Mouse (Mus musculus) kidney, embryonic 15.5 days (tissue): ENCODE measurements around the gene Arhgef7. TPM values are rescaled to one million over a fixed set of nuclear protein-coding genes. Genes with fewer than 3 reads are reported as not detected.

Experiments
- ATAC-seq: fragments of 200-750 bp; cut with Nextera tagmentation; replicated peaks from 2 replicates; pipeline ENCODE4 v1.8.0; 2017; ENCODE audit warnings: moderate TSS enrichment; ENCODE audit not compliant: low FRiP score
- H3K27ac ChIP-seq: fragments of 300-500 bp; sonication (generic); 2 replicates; pipeline ENCODE4 v1.5.1; 2015; ENCODE audit warnings: mild to moderate bottlenecking, inconsistent platforms
- H3K27me3 ChIP-seq: fragments of 300-500 bp; sonication (generic); 2 replicates; pipeline ENCODE4 v1.6.1; 2015; ENCODE audit warnings: inconsistent platforms
- H3K36me3 ChIP-seq: fragments of 300-500 bp; sonication (generic); 2 replicates; pipeline ENCODE4 v1.6.1; 2015; ENCODE audit warnings: inconsistent platforms
- H3K4me1 ChIP-seq: fragments of 300-500 bp; sonication (generic); 2 replicates; pipeline ENCODE4 v1.6.1; 2015; ENCODE audit warnings: inconsistent platforms
- H3K4me2 ChIP-seq: fragments of 300-500 bp; sonication (generic); 2 replicates; pipeline ENCODE4 v1.6.1; 2015; ENCODE audit warnings: moderate library complexity, mild to moderate bottlenecking, inconsistent platforms
- H3K4me3 ChIP-seq: fragments of 300-500 bp; sonication (generic); replicated peaks from 2 replicates; pipeline ENCODE4 v1.5.1; 2015; ENCODE audit warnings: mild to moderate bottlenecking, inconsistent platforms
- H3K9ac ChIP-seq: fragments of 300-500 bp; sonication (generic); 2 replicates; pipeline ENCODE4 v1.6.1; 2015; ENCODE audit warnings: mild to moderate bottlenecking, inconsistent platforms
- H3K9me3 ChIP-seq: fragments of 300-500 bp; sonication (generic); replicated peaks from 2 replicates; pipeline ENCODE4 v1.6.1; 2016; ENCODE audit warnings: inconsistent platforms
- WGBS: fragments of 180-500 bp; shearing (Covaris S2); methylation state at CpG from one replicate; pipeline ENCODE4 v1.1.7; 2015; ENCODE audit warnings: mixed read lengths; 5-methylcytosine and 5-hydroxymethylcytosine counted together
- polyA plus RNA-seq: library from polyadenylated mRNA; unstranded; fragments of >200 nt; fragmentation: Nextera tagmentation; extraction: Ambion mirVana; gene quantifications from 2 replicates; pipeline ENCODE4 v1.2.1, GENCODE M21; 2015

Arhgef7 gene
- polyA plus RNA-seq, 1 experiment from 2014 or later: 40.1 TPM

- WGBS: 31% methylated on average over 26 of the region's 26 CpGs
- Histone ChIP-seq H3K9ac (no peak overlapping the region), H3K4me3 (peak overlapping the region; percentile 27), H3K4me2 (peak overlapping the region; percentile 59), H3K27ac (0 out of 2 replicates have a peak overlapping the region, but pooled peaks have one; percentile 3), H3K9me3 (no peaks in the 10 kb centered on the region), H3K27me3 (peaks cover 10% of the 10 kb centered on the region; the same call in 1 of the 2 replicates), H3K36me3 (no peaks in the 10 kb centered on the region), H3K4me1 (peaks cover 13% of the 10 kb centered on the region)
- peak; percentile 83 for ATAC-seq
These were observed 27.2 kb upstream of the Arhgef7 start for GRCm38 (mm10) chr8:11700060-11701032.

GRCm38 (mm10) chr8:11701033-11701362 lies 26.5 kb upstream of the Arhgef7 start, which contains the start of gene 1700016D06Rik:
Gene 1700016D06Rik (minus strand): TSS chr8:11701063.
- peaks cover 13% of the 10 kb centered on the region for H3K4me1 ChIP-seq
- no peaks in the 10 kb centered on the region for H3K36me3 ChIP-seq
- H3K9me3 ChIP-seq: no peaks in the 10 kb centered on the region
- peak within 1 kb of the TSS; percentile 27 for H3K4me3 ChIP-seq
- WGBS: 63% methylated on average over 6 of the region's 6 CpGs
- H3K27ac ChIP-seq: 0 out of 2 replicates have a peak within 1 kb of the TSS, but pooled peaks have one; percentile 3
- H3K9ac ChIP-seq: no peak within 1 kb of the TSS
- peaks cover 10% of the 10 kb centered on the region; the same call in 1 of the 2 replicates for H3K27me3 ChIP-seq
- peak within 1 kb of the TSS; percentile 59 for H3K4me2 ChIP-seq
- ATAC-seq: no peak

GRCm38 (mm10) chr8:11701428-11701827 lies 26.1 kb upstream of the Arhgef7 start:
- Histone ChIP-seq H3K27ac (no peak overlapping the region), H3K36me3 (no peaks in the 10 kb centered on the region), H3K4me2 (no peak overlapping the region), H3K4me1 (peaks cover 13% of the 10 kb centered on the region), H3K9me3 (no peaks in the 10 kb centered on the region), H3K4me3 (no peak overlapping the region), H3K27me3 (peaks cover 10% of the 10 kb centered on the region; the same call in 1 of the 2 replicates), H3K9ac (no peak overlapping the region)
- no peak for ATAC-seq
- WGBS: 77% methylated on average over 6 of the region's 6 CpGs

GRCm38 (mm10) chr8:11703789-11704188 lies 23.7 kb upstream of the Arhgef7 start:
- ATAC-seq: no peak
- Histone ChIP-seq H3K27ac (no peak overlapping the region), H3K36me3 (no peaks in the 10 kb centered on the region), H3K4me3 (no peak overlapping the region), H3K9me3 (no peaks in the 10 kb centered on the region), H3K9ac (no peak overlapping the region), H3K27me3 (peaks cover 8% of the 10 kb centered on the region; the same call in 1 of the 2 replicates), H3K4me2 (no peak overlapping the region), H3K4me1 (peaks cover 13% of the 10 kb centered on the region)
- 83% methylated on average over 5 of the region's 5 CpGs for WGBS

GRCm38 (mm10) chr8:11704716-11705420 lies 22.7 kb upstream of the Arhgef7 start:
- no peaks in the 10 kb centered on the region for H3K36me3 ChIP-seq
- H3K27ac ChIP-seq: no peak overlapping the region
- H3K9me3 ChIP-seq: no peaks in the 10 kb centered on the region
- H3K27me3 ChIP-seq: peaks cover under 1% of the 10 kb centered on the region; the same call in 1 of the 2 replicates
- no peak overlapping the region for H3K4me3 ChIP-seq
- no peak overlapping the region for H3K4me2 ChIP-seq
- no peak overlapping the region for H3K9ac ChIP-seq
- 68% methylated on average over 6 of the region's 6 CpGs for WGBS
- peaks cover 12% of the 10 kb centered on the region for H3K4me1 ChIP-seq
- ATAC-seq: no peak

GRCm38 (mm10) chr8:11705818-11706217 lies 21.7 kb upstream of the Arhgef7 start:
- no peak for ATAC-seq
- Histone ChIP-seq H3K4me2 (no peak overlapping the region), H3K36me3 (no peaks in the 10 kb centered on the region), H3K4me1 (peaks cover 4% of the 10 kb centered on the region), H3K27ac (no peak overlapping the region), H3K4me3 (no peak overlapping the region), H3K9me3 (no peaks in the 10 kb centered on the region), H3K9ac (no peak overlapping the region), H3K27me3 (no peaks in the 10 kb centered on the region; the same call in 1 of the 2 replicates)
- 67% methylated on average over 12 of the region's 12 CpGs for WGBS

- Histone ChIP-seq H3K36me3 (no peaks in the 10 kb centered on the region), H3K4me1 (no peaks in the 10 kb centered on the region)
These were observed 19.8 kb upstream of the Arhgef7 start for GRCm38 (mm10) chr8:11707701-11708100.

GRCm38 (mm10) chr8:11708815-11709214 lies 18.7 kb upstream of the Arhgef7 start:
- no peak overlapping the region for H3K4me3 ChIP-seq
- H3K4me2 ChIP-seq: no peak overlapping the region
- H3K9me3 ChIP-seq: no peaks in the 10 kb centered on the region
- H3K36me3 ChIP-seq: no peaks in the 10 kb centered on the region
- H3K27me3 ChIP-seq: no peaks in the 10 kb centered on the region
- ATAC-seq: no peak
- H3K4me1 ChIP-seq: no peaks in the 10 kb centered on the region
- H3K27ac ChIP-seq: no peak overlapping the region
- H3K9ac ChIP-seq: no peak overlapping the region
- 74% methylated on average over 2 of the region's 2 CpGs for WGBS

More at GRCm38 (mm10) chr8:11707701-11708100, 19.8 kb upstream of the Arhgef7 start:
- Histone ChIP-seq H3K4me3 (no peak overlapping the region), H3K9ac (no peak overlapping the region), H3K9me3 (no peaks in the 10 kb centered on the region), H3K4me2 (no peak overlapping the region), H3K27me3 (no peaks in the 10 kb centered on the region), H3K27ac (no peak overlapping the region)
- no peak for ATAC-seq
- 36% methylated on average over 3 of the region's 3 CpGs for WGBS

GRCm38 (mm10) chr8:11709542-11709941 lies 18.0 kb upstream of the Arhgef7 start:
- no peak overlapping the region for H3K9ac ChIP-seq
- WGBS: 83% methylated on average over 3 of the region's 3 CpGs
- no peaks in the 10 kb centered on the region for H3K9me3 ChIP-seq
- H3K4me2 ChIP-seq: no peak overlapping the region
- no peaks in the 10 kb centered on the region for H3K4me1 ChIP-seq
- no peak overlapping the region for H3K27ac ChIP-seq
- no peak for ATAC-seq
- H3K36me3 ChIP-seq: no peaks in the 10 kb centered on the region
- no peak overlapping the region for H3K4me3 ChIP-seq
- H3K27me3 ChIP-seq: no peaks in the 10 kb centered on the region

- H3K27ac ChIP-seq: no peak overlapping the region
- no peaks in the 10 kb centered on the region for H3K36me3 ChIP-seq
- ATAC-seq: 0 out of 2 replicates have a peak, but pooled peaks have one; percentile 33
- no peaks in the 10 kb centered on the region for H3K4me1 ChIP-seq
- WGBS: 63% methylated on average over 5 of the region's 5 CpGs
- H3K4me3 ChIP-seq: no peak overlapping the region
- H3K27me3 ChIP-seq: no peaks in the 10 kb centered on the region
- no peak overlapping the region for H3K4me2 ChIP-seq
- H3K9me3 ChIP-seq: no peaks in the 10 kb centered on the region
- no peak overlapping the region for H3K9ac ChIP-seq
These were observed 17.1 kb upstream of the Arhgef7 start for GRCm38 (mm10) chr8:11710415-11710814.

GRCm38 (mm10) chr8:11712244-11712643 lies 15.3 kb upstream of the Arhgef7 start:
- Histone ChIP-seq H3K9ac (no peak overlapping the region), H3K4me3 (no peak overlapping the region), H3K9me3 (no peaks in the 10 kb centered on the region), H3K27ac (no peak overlapping the region), H3K4me1 (no peaks in the 10 kb centered on the region), H3K27me3 (no peaks in the 10 kb centered on the region), H3K36me3 (no peaks in the 10 kb centered on the region), H3K4me2 (no peak overlapping the region)
- ATAC-seq: no peak
- 84% methylated on average over 6 of the region's 6 CpGs for WGBS

- H3K9me3 ChIP-seq: no peaks in the 10 kb centered on the region
- H3K27me3 ChIP-seq: peaks cover 18% of the 10 kb centered on the region
- no peak overlapping the region for H3K4me3 ChIP-seq
- no peaks in the 10 kb centered on the region for H3K4me1 ChIP-seq
- ATAC-seq: no peak
- no peaks in the 10 kb centered on the region for H3K36me3 ChIP-seq
- H3K4me2 ChIP-seq: no peak overlapping the region
- no peak overlapping the region for H3K9ac ChIP-seq
- WGBS: 63% methylated on average over 4 of the region's 4 CpGs
- H3K27ac ChIP-seq: no peak overlapping the region
These were observed 10.3 kb upstream of the Arhgef7 start for GRCm38 (mm10) chr8:11717194-11717593.
